Mouse (Mus musculus) bone marrow, adult 2 months (tissue): Measurements from ENCODE around the gene Zbtb25. TPM values are rescaled to one million over a fixed set of nuclear protein-coding genes. Genes with fewer than 3 reads are reported as not detected.

ENCODE experiments used
- H3K27ac ChIP-seq: fragments of 200-500 bp; 2 replicates; pipeline ENCODE4 v1.5.1; 2012; ENCODE audit warnings: low read depth, mild to moderate bottlenecking, control low read depth, inconsistent platforms, low read length; ENCODE audit not compliant: control insufficient read depth, poor library complexity, insufficient read depth
- H3K4me1 ChIP-seq: fragments of 200-500 bp; 2 replicates; pipeline ENCODE4 v1.6.1; 2011; ENCODE audit warnings: low read length; ENCODE audit not compliant: control insufficient read depth, insufficient read depth
- H3K4me3 ChIP-seq: fragments of 200-500 bp; replicated peaks from 2 replicates; pipeline ENCODE3; 2011; ENCODE audit warnings: mild to moderate bottlenecking, low read depth, low read length, control low read depth; ENCODE audit not compliant: control insufficient read depth
- CTCF ChIP-seq: fragments of 200-500 bp; IDR thresholded peaks from 2 replicates; pipeline ENCODE4 v1.5.1; 2011; ENCODE audit warnings: low read length, control low read depth; ENCODE audit not compliant: control insufficient read depth, insufficient read depth
- POLR2A ChIP-seq: fragments of 200-500 bp; IDR thresholded peaks from 2 replicates; pipeline ENCODE4 v1.6.1; 2011; ENCODE audit warnings: low read depth, mild to moderate bottlenecking, control low read depth, low read length, borderline replicate concordance; ENCODE audit not compliant: control insufficient read depth
- WGBS: fragments of 180-500 bp; shearing (Covaris S2); methylation state at CpG from one replicate; pipeline ENCODE4 v1.1.7; 2018; 5-methylcytosine and 5-hydroxymethylcytosine counted together
- polyA plus RNA-seq: library from polyadenylated mRNA; stranded (reverse); fragments of >200 nt; gene quantifications from 2 replicates; pipeline ENCODE4 v1.2.4, GENCODE M21; 2011; ENCODE audit warnings: low replicate concordance; ENCODE audit not compliant: missing spikeins, insufficient read depth, insufficient read length

Gene Zbtb25
- polyA plus RNA-seq, result 5.5 and 7.8 TPM in 2 replicates

GRCm38 (mm10) chr12:76369206-76369977, at the start of gene Zbtb25:
TSS of gene Zbtb25 (minus strand) at chr12:76369602.
- under 1% methylated on average over 96 of the region's 96 CpGs for WGBS
- TF ChIP-seq CTCF (no peak), POLR2A (peak; percentile 44; the same call in 1 of the 2 replicates)
- peaks cover 4% of the 10 kb centered on the region; the same call in 1 of the 2 replicates for H3K4me1 ChIP-seq

GRCm38 (mm10) chr12:76418346-76418745, 48.9 kb upstream of the Zbtb25 start:
- Histone ChIP-seq H3K4me1 (no peaks in the 10 kb centered on the region), H3K4me3 (no peak overlapping the region), H3K27ac (no peak overlapping the region)
- TF ChIP-seq POLR2A (no peak), CTCF (no peak)
- WGBS, result 87% methylated on average over 5 of the region's 5 CpGs

More at GRCm38 (mm10) chr12:76369206-76369977, at the start of gene Zbtb25:
- Histone ChIP-seq H3K27ac (peak within 1 kb of the TSS; percentile 100), H3K4me3 (peak within 1 kb of the TSS; percentile 91)

GRCm38 (mm10) chr12:76417433-76417854, 48.0 kb upstream of the Zbtb25 start, which contains the start of gene Ppp1r36:
TSS of gene Ppp1r36 (plus strand) at chr12:76417538.
- Histone ChIP-seq H3K4me1 (no peaks in the 10 kb centered on the region), H3K4me3 (no peak within 1 kb of the TSS), H3K27ac (no peak within 1 kb of the TSS)
- TF ChIP-seq POLR2A, result no peak
- no peak for TF ChIP-seq CTCF
- WGBS, result 19% methylated on average over 37 of the region's 37 CpGs

- TF ChIP-seq CTCF, result no peak
- Histone ChIP-seq H3K27ac (no peak overlapping the region), H3K4me1 (no peaks in the 10 kb centered on the region), H3K4me3 (no peak overlapping the region)
- WGBS, result 39% methylated on average over 12 of the region's 12 CpGs
Measured at GRCm38 (mm10) chr12:76415383-76416010, 46.1 kb upstream of the Zbtb25 start.

- H3K4me1 ChIP-seq, result peaks cover 2% of the 10 kb centered on the region; the same call in 1 of the 2 replicates
- no peak overlapping the region for H3K4me3 ChIP-seq
- 66% methylated on average over 4 of the region's 4 CpGs for WGBS
- no peak overlapping the region for H3K27ac ChIP-seq
- no peak for TF ChIP-seq POLR2A
- no peak for TF ChIP-seq CTCF
Measured at GRCm38 (mm10) chr12:76409166-76409565, 39.8 kb upstream of the Zbtb25 start.

- Histone ChIP-seq H3K4me1 (peaks cover 2% of the 10 kb centered on the region; the same call in 1 of the 2 replicates), H3K4me3 (no peak overlapping the region), H3K27ac (no peak overlapping the region)
- 67% methylated on average over 1 of the region's 1 CpGs for WGBS
- TF ChIP-seq POLR2A (no peak), CTCF (no peak)
Measured at GRCm38 (mm10) chr12:76407184-76407583, 37.8 kb upstream of the Zbtb25 start.

- 2% methylated on average over 23 of the region's 23 CpGs for WGBS
- Histone ChIP-seq H3K4me1 (peaks cover 2% of the 10 kb centered on the region; the same call in 1 of the 2 replicates), H3K27ac (no peak overlapping the region), H3K4me3 (peak overlapping the region; percentile 47)
- TF ChIP-seq CTCF, result no peak
- TF ChIP-seq POLR2A, result no peak
Measured at GRCm38 (mm10) chr12:76405971-76406370, 36.6 kb upstream of the Zbtb25 start.
